Mouse (Mus musculus) spleen, postnatal 14 days (tissue): Measurements from ENCODE around the gene Rpl4.
"Not testable (repeated sequence)": the region's sequence is repeated elsewhere in the genome, so short reads cannot be mapped to it uniquely, and the experiment has no call there.

Source experiments
- DNase-seq, 2 experiments: peaks; one replicate each; pipeline ENCODE4 v3.0.0; 2021 to 2022; ENCODE audit warnings: low spot score in 2 of 2

Rpl4 gene

DNA sequence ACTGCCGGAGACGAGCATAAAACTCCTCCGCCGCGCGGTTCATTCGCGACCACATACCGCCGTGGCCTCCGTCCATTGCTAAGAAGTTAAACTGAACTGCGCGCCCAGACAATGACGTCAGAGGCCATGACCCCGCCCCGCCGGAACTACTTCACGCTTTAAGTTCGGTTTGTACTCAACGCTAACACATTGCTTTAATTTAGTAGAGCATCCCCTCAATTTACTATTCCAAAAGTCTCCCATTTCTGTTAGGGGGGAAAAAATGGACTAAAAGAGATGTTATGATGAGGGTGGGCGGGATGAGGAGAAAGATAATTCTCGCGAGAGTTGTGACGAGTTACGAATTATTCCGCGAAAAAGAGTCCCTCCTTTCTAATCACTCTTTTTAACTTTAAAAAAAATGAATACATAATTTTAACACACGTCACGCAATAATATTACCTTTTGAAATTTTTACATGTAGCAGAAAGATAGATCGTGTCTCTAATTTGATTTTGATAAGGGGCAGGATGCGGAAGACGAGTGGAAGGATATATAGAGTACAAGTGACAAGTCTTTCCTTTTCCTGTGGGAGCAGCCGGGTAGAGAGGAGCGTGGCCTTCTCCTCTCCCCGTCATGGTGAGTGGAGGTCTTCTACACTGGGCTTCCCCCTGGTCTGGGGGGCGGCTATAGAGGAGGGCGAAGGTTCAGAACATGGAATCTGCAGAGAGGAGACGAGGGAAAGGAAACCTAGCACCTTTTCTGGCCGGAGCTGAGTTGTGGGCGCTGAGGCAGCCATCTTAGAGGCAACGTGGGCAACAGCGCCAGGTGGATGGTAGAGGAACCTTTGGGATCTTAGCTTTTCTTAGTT lies at the start of gene Rpl4, which contains the start of gene Zwilch:
Rpl4 (plus strand) TSS at position 560 of the 850 bp plus-strand sequence.
Zwilch (minus strand) TSS at position 289 of the 850 bp plus-strand sequence.
- peak; percentile 69 to 78 for DNase-seq

DNA sequence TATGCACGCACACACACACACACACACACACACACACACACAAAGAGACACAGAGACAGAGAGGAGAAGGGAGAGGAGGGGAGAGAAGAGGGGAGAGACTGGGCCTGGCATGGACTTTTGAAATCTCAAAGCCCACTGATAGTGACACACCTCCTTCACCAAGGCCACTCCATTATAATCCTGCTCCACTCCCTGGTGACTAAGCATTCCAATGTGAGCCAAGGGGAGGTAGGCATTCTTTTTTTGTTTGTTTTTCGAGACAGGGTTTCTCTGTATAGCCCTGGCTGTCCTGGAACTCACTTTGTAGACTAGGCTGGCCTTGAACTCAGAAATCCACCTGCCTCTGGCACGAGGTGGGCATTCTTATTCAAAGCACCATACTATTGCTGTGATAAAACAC lies 48.3 kb upstream of the Rpl4 start:
- not testable (repeated sequence) for DNase-seq

DNA sequence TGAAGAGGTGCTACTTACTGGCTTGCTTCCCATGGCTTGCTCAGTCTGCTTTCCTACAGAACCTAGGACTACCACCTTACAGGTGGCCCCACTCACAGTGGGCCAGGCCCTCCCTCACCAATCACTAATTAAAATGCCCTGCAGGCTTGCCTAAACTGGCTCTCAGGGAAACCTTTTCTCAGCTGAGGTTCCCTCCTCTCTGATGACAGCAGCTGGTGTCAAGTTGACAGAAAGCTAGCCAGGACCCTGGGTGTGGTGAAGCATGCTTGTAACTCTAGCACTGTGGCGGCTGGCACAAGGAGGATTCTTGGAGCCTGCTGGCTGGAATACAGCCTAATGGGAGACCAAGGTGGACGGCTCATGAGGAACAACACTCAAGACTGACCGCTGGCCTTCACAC lies 47.9 kb upstream of the Rpl4 start:
- no peak for DNase-seq

DNA sequence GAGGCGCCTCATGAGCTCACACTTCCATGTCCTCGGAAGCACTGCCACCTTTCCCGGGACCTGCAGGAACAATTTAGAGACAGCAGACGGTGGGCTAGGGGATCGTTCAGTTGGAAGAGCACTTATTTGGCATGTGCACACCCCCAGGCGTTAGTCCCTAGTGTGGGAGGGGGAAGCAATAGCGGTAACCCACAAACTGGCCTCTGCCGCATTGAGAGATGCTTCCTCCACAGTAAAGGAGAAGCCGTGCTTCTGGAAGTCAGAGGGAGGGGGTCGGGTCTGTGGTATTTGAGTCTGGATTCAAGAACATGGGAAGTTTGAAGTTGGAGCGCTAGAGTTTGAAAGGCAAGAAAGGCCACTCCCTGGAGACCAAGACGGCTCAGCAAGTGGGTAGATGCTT lies 47.1 kb upstream of the Rpl4 start:
- no peak for DNase-seq

DNA sequence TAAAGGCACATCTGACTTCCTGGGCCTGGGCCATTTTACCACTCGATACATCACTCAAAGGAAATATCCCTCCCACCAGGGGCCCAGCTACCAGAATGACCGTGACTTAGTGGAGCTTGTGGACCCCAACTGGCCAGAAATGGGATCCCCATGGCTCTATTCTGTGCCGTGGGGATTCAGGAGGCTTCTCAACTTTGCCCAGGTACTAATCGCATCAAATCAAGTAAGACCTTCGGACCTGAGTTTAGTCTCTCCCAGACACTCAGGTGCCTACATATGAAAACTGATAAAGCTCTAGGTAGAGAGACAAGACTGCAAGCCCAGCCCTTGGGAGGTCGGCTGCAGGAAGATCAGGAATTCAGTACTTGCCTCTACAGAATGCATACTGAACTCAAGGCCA lies 41.6 kb upstream of the Rpl4 start:
- no peak for DNase-seq

DNA sequence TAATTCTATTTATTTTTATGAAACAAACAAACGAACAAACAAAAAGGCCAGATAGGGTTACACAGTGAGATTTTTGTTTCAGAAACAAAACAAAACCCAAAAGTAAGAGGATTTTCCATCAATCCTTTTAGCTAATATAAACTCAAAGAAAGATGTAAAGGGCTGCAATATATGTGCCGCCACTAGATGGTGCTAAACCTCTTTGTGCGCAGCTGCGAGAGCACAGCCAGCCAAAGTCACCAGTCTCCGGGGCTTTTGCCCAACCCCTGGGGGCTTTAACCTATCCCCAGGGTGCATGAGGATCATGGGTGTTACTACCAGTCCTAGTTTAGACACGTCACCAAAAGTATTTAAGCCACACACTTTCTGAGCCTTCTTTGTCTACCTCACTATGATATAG lies 34.3 kb upstream of the Rpl4 start:
- DNase-seq, result peak in 1 of 2 experiments; percentile 41

DNA sequence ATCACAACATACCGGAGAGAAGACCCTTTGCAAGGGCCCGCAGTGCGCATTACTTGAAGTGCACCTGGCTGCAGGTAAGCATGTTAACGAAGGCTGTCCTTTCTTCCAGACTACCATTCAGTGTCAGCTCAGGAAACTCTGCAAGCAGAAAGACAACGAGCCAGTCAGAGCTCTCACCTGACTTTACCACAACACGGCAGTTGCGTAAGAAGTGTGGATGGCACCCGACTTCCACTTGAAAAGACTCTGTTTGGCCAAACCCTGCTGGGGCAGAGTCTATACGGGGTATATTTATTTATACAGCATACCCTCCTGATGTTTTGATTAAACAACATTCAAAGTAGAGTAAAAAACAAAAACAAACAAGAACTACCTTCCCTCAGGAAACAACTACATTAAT lies 33.3 kb upstream of the Rpl4 start:
- no peak for DNase-seq

DNA sequence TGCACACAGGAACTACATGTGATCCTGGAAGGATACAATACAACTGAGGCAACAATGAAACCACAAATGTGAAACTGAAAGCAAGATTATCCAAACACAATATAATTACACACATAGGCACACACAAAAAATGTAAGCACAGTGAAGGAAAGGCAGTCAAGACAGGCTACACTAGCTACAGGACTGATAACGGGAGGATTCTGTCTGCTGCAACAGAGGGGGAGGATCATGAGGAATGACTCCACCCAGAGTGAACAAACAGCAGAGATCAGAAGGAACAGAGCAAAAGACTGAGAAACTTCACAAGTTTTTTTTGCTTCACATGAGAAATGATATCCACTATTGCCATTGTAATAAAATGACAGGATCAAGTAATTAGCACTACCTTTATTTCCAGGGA lies 16.5 kb upstream of the Rpl4 start:
- no peak for DNase-seq

DNA sequence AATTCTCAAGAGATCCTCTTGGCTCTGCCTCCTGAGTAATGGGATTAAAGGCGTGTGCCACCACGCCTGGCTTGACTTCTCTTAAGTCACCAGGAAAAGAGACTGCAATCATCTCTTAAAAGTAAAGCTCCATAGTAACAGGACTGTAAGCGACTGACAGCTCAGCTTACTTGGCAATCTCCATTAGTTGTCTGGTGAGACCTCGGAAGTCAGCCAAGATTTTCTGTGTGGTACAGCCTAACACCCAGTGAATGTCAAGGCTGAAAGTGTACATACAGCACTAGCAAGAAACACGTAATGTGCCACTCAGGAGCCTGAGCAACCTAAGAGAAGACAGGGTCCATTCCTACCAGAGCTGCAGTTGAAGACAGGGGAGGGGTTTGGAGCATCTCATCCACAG lies 12.7 kb upstream of the Rpl4 start:
- no peak for DNase-seq

DNA sequence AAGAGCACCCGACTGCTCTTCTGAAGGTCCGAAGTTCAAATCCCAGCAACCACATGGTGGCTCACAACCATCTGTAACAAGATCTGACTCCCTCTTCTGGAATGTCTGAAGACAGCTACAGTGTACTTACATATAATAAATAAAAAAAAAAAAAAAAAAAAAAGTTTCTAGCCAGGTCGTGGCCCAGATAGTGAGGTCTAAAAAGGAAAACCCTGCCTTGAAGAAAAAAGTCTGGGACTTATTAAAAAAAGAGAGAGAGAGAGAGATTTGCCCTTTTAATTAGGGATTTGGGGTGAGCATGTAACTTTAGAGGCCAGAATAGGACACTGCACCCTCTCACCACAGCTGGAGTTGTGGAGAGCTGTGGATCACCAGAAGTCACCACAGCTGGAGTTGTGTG lies 3.2 kb upstream of the Rpl4 start:
- DNase-seq, result not testable (repeated sequence)

DNA sequence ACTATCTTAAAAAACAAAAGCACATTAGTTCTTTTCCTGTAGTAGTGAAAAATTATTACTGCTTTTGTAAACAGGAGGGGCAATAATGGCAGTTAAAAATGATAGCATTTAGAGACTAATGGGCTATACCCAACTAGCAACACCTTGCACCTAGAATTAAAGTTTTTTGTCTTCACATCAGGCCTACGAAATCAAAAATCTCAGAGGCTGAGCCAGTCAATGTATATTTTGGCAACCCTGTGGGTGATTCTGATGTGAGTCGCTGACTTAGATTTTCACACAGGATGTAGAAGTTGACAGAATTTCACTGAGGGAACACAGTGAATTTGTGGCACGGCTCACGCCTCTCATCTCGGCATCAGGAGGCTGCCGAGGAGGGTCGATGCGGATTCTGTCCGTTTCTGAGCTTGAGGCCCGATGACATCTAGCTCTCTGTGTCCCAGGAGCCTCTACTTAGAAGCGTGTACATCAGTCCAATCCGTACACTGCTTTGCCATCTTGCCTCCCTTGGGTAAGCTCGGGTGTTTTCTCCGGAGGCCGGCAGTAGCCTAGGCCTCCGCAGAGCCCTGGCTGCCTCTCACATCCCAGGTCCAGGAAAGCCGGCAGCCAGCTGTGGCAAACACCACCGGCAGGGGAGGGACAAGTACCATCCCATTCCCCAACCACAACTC lies 895 bp upstream of the Rpl4 start:
- DNase-seq, result no peak

DNA sequence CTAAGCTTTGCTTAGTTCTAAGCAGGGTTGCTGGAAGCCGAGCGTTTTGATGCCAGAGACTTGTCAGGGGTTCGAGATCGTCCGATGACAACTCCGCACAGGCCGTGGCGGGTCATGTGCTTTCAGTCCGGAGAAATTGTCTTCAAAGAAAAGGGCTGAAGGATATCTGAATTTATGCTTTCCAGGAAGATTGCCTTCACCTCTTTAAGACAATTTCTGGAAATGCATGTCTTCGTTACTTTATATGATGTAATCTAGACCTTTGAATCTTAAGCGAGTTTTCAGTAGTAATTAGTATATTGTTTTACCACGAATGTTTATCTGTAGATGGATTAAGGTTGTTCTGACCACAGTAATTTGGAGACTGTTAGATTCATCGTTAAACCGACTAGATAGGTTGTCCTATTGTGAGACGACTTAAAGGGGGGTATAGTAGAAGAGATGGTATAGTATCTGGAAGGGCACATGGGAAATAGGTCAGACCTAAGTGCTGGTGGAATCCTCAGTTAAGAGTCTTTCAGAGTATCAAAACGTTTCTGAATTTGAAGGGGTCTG lies 568 bp downstream of the Rpl4 start:
- DNase-seq, result no peak

DNA sequence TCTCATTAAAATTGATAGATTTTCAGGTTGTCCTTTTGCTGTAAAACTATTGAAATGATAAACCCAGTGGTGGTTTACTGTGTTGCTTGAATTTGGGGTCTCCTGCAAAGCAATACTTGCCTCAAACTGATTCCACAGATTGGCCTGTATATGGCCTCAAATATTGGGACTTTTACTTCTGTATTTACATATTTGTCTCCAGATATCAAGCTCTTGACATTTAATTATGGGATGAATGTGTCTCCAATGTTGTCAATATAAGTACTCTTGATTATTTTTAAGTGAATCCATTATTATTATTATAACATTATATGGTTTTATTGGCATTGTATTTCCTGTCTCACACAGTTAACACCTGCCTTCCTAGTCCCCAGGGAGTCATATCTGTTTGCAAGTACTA lies 1.2 kb downstream of the Rpl4 start:
- DNase-seq, result no peak

DNA sequence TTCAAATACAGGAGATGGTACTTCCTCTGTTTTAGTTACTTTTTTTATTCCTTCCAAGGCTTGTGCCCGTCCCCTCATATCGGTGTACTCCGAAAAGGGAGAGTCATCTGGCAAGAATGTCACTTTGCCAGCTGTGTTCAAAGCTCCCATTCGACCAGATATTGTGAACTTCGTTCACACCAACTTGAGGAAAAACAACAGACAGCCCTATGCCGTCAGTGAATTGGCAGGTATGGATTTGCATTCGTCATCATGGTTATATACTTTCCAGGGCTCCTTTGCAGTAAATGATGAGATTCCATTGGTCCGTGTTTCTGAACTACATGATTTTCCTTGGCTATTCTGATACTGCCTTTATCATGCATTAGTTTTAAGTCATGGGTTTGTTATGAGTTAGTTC lies 1.6 kb downstream of the Rpl4 start:
- DNase-seq, result no peak

DNA sequence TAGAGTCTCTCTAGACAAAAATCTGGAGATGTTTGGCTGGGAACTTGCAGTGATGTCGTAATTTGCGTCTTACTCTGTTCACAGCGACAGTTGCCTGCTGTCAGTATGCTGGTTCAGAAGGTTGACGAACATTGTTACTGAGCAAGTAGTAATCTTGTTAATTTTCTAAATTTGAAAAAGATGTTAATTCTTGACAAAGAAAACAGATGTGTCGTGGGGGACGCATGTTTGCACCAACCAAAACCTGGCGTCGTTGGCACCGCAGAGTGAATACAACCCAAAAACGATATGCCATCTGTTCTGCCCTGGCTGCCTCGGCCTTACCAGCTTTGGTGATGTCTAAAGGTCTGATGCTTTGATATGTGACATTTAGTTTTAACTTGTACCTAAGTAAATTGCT lies 2.2 kb downstream of the Rpl4 start:
- no peak for DNase-seq

DNA sequence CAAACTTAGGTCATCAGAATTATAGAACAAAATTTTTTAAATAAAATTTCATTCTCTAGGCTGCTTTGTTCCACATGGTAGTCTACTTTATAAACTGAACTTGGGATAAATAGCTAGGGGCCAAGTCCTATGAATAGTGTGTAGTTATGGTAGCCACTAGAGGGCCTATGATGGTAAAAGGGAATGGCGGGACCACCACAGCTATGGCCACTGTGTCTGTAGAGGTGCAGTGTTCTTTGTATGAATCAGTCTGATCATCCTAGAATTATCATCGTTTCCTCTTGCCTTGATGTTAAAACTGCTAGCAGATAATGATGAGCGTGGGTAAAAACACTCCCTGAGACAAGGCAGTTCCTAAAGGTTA lies 5.4 kb downstream of the Rpl4 start:
- no peak for DNase-seq

DNA sequence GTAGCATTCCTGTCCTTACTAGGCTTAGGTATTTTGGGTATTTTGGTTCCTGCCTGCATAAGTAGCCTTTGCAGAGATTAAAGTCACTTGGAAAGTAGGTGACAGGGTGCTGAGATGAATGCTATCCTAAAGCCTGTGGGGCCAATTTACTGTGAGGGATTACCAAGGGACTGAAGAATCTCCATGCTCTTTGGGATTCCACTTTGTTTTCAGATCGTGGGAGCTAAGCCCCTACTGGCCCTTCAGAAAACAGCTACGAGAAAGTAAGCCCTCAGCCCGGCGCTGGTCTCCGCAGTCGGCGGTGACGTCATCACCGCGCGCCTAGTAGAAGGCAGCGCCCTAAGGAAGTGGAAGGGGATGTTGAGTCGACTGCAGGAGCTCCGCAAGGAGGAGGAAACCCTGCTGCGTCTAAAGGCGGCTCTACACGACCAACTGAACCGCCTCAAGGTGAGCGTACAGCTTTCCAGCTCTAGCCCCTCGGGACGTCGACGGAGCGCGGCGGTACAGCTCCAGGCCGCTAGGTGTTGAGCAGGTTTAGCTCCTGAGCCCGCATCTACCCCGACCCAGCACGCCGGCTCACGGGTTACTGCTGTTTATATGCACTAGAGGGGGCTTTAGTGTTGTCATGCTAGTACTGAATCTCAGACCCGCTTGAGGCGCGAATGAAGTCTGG lies 5.9 kb downstream of the Rpl4 start, which contains the start of gene Snapc5:
Snapc5 (plus strand) TSS at position 301 of the 673 bp plus-strand sequence.
- DNase-seq, result peak; percentile 69 to 86

DNA sequence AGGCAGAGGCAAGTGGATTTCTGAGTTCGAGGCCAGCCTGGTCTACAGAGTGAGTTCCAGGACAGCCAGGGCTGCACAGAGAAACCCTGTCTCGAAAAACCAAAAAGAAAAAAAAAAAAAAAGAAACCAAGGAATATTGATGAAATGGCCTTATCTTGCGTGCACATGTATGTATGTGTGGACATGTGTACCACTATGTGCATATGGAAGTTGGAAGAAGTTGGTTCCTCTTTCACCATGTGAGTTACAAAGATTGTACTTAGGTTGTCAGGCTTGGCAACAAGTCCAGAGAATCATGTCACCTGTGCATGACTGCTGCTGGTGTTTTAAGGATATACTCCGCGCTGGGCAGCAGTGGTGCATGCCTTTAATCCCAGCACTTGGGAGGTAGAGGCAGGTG lies 10.1 kb downstream of the Rpl4 start:
- DNase-seq, result not testable (repeated sequence)

DNA sequence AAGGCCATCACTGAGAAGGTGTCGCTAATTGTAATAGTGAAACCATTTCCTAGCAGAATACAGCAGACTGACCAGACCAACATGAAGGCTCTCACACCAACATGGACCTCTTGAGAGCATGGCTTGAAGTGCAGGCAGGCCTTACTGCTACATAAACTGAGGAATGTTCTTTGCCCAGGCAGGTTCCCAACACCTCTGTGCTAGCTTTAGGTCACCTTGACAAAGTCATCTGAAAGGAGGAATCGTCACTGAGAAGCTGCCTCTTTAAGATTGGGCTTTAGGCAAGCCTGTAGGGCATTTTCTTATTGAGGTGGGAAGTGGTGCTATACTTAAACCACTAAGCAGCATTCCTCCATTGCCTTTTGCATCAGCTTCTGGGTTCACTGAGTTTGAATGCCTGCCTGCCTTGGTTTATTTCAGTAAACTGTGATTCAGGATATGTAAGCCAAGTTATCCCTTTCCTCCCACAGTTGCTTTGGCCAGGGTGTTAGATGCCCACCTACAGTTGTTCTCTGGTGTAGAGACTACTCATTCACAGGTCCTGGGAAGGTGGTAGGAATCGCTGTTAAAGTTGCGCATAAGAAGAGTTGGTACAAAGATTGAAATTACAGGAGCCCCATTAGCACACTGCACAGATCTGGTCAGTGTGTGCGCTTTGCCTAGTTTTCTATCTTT lies 11.1 kb downstream of the Rpl4 start:
- no peak for DNase-seq

DNA sequence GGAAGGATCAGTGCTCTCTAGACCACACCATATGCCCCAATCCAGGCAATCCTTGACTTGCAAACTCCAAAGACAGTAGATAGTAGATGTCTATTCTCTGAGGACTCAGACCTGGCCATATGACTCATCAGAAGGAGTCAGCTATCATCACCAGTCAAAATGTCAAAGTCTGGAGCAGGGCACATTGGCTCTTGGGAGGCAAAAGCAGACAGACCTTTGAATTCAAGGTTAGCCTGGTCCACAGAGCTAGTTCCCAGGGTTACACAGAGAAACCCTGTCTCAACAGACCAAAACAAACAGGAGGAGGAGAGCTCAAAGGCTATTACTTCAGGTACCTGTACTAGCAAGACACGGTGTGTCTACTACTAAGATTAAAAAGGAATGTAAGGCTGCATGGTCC lies 20.7 kb downstream of the Rpl4 start:
- DNase-seq, result no peak

DNA sequence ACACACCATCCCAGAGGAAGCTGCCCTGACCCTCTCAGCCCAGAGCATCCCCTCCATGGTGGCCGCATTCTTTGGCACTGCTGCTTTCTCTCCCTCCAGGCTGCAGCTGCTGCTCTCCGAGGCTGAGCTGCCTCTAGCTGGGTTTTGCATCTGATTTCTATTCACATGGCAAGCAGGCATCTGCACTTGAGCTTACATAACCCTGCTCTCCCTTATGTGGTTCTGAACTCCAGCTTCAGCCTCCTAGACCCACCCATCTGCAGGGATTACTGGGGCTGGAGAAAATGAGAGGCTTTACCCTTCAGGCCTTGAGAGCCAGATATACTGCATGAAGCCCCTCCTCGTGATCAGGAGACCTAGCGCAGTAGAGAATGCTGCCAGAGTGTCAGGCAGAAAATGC lies 22.4 kb downstream of the Rpl4 start:
- DNase-seq, result no peak

DNA sequence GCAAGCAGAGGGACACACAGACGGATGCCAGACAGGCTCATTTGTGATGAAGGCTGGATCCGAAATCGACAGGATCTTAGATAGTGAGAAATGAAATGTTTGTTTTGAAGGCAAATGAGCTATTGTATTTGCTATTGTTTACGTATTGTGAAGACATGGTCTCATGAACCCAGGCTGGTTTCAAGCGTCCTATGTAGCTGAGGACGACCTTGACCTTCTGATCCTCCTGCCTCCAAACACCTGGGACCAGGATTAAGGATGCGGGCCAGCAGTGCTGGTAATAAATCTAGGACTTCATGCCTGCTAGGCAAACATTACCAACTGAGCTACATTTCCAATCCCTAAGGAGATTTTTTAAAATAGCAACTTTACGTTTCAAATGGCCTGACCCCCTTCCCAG lies 24.3 kb downstream of the Rpl4 start:
- DNase-seq, result no peak
